Mouse (Mus musculus) heart, postnatal 10 days (tissue): ENCODE data around the gene Coa7. TPM values are rescaled to one million over a fixed set of nuclear protein-coding genes. Genes with fewer than 3 reads are reported as not detected.

Experiments used
- DNase-seq, 2 experiments: peaks; one replicate each; pipeline ENCODE4 v3.0.0; 2021
- intact Hi-C: fragments of 180-260 bp; cut with DNase I; formaldehyde crosslinking; loops from one replicate; pipeline ENCODE4 v1.15.1; 2025
- total RNA-seq, 2 experiments: library from RNA; stranded (reverse); gene quantifications; 2 replicates each; pipeline ENCODE4 v1.2.3; 2021

The Coa7 gene
- total RNA-seq, 2 experiments from 2014 or later: 45.8 to 48.5 TPM

DNA sequence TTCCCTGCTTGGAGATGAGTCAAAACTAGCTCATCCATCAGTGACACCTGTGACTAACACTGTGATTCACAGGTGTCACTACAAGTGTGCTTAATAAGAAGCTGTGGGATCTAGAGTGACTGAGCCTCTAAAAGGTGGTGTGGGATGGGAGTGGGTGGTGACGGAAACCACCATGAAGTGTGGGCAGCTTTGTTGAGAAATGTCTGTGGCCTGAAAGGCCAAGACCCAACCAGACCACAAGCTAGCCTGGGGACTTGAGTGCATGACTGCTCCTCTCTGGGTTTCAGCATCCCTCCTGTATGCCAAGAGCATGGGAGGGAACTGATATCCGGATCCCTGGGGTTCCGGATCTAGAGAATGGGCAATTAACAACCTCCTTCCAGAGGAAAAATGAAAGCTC lies 43.5 kb downstream of the Coa7 start:
- intact Hi-C loops: no loop called here
- DNase-seq: no peak

GRCm38 (mm10) chr4:108372166-108372565 lies 44.2 kb downstream of the Coa7 start:
- intact Hi-C loops: no loop called here
- no peak for DNase-seq

GRCm38 (mm10) chr4:108379476-108379875 lies 51.5 kb downstream of the Coa7 start:
- intact Hi-C loops: no loop called here
- DNase-seq: no peak

DNA sequence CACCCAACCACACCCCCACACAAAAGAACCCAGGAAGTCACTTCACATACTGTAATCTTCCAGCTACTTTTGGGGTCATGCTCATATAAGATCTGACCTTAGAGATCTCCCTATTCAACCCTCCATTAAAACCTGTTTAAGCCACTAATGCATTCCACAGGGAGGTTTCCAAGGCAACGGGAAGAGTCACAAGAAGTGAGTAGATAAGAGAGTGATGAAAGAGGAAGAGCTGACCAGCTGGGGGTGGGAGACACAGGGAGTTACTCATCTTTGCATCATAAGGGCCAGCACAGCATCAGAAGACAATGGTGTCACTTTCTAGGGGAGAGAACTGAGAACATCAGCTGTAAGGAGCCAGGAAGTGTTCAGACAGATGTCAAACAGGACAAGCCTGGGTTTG lies 52.2 kb downstream of the Coa7 start:
- intact Hi-C loops: no loop called here
- DNase-seq: no peak

GRCm38 (mm10) chr4:108383183-108383714 lies 55.3 kb downstream of the Coa7 start, which contains the start of gene Shisal2a:
TSS of gene Shisal2a (minus strand) at chr4:108383349.
- intact Hi-C loops: loop anchor here (2.0 kb wide), 1 partner anchor 40 kb away; no protein-coding TSS in a partner anchor

DNA sequence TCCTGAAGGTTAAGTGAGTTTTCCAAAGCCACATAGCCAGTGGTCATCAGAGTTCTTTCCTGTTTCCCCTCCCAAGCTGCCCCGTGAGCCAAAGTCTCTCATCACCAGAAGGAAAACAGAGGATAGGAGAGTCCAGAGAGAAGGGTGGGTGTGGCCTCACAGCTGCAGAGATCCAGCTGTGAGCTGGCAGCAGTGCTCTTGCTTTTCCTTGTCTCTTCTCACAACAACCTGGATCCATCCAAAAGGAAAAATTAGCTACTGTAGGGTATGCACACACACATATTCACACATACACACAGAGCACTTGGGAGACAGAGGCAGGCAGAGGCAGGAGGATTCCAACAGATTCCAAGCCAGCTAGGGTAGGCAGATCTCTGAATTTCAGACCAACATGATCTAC lies 58.1 kb downstream of the Coa7 start:
- peak in 1 of 2 experiments; percentile 44 for DNase-seq

More at GRCm38 (mm10) chr4:108383183-108383714, 55.3 kb downstream of the Coa7 start, which contains the start of gene Shisal2a:
- DNase-seq: peak; percentile 18 to 38

DNA sequence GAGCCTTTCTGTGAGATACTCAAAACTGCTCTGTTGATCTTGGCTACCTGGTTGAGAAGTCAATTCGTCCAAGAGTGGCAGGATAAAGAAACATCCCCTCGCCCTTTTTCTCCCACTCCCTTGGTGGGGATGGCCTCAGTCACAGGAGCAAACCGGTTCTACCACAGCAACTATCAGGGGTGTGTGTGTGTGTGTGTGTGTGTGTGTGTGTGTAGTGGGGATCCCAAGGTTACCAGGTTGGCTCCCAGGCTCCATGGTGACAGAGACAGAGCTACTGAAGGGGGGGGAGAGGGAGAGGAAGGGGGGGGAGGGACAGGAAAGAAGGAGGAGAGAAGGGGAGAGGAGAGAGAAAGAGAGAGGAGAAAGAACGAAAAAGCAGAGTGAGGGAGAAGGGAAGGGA lies 59.2 kb downstream of the Coa7 start:
- intact Hi-C loops: loop anchor here (1.0 kb wide), 1 partner anchor 72 kb away; the partner anchor contains the start of gene Tut4
- DNase-seq: peak in 1 of 2 experiments; percentile 27

More for the DNA sequence above, 58.1 kb downstream of the Coa7 start:
- intact Hi-C loops: no loop called here

- intact Hi-C loops: loop anchor here (1.0 kb wide), 1 partner anchor 72 kb away; the partner anchor contains the start of gene Tut4
Measured at GRCm38 (mm10) chr4:108387681-108388253, 59.8 kb downstream of the Coa7 start.

GRCm38 (mm10) chr4:108388741-108389140 lies 60.8 kb downstream of the Coa7 start:
- DNase-seq: no peak
- intact Hi-C loops: no loop called here

More at GRCm38 (mm10) chr4:108387681-108388253, 59.8 kb downstream of the Coa7 start:
- peak; percentile 88 to 89 for DNase-seq

GRCm38 (mm10) chr4:108391124-108391523 lies 63.2 kb downstream of the Coa7 start:
- intact Hi-C loops: loop anchor here (2.0 kb wide), 1 partner anchor 14 kb away; no protein-coding TSS in a partner anchor
- no peak for DNase-seq

Other genes with a start within 250 kb of the Coa7 start
- 10 to 100 TPM; 12.1 to 24.1 TPM for gene Podn, start 231.7 kb upstream of the Coa7 start, total RNA-seq
- 100 to 1,000 TPM; 189 to 194 TPM for gene Scp2, start 183.1 kb upstream of the Coa7 start, total RNA-seq
- 10 to 100 TPM; 32.5 to 34.2 TPM for gene Echdc2, start 162.7 kb upstream of the Coa7 start, total RNA-seq
- not detected for gene Zyg11a, start 110.1 kb upstream of the Coa7 start, total RNA-seq
- gene Zyg11b, start 27.0 kb upstream of the Coa7 start, total RNA-seq: 10 to 100 TPM; 36.5 to 37.5 TPM
- gene Shisal2a, start 55.2 kb downstream of the Coa7 start, total RNA-seq: not detected
- gene Gpx7, start 78.8 kb downstream of the Coa7 start, total RNA-seq: 10 to 100 TPM; 22.3 to 22.6 TPM
- gene Tut4, start 131.3 kb downstream of the Coa7 start, total RNA-seq: 10 to 100 TPM; 41.0 to 43.8 TPM